Mouse (Mus musculus) megakaryocyte, embryonic 14.5 days (primary cell): ENCODE data around the gene Stra6. TPM values are rescaled to one million over a fixed set of nuclear protein-coding genes. Genes with fewer than 3 reads are reported as not detected.

Source experiments
- H3K27me3 ChIP-seq: replicated peaks from 2 replicates; pipeline ENCODE3; 2012; ENCODE audit warnings: inconsistent platforms
- H3K36me3 ChIP-seq: replicated peaks from 2 replicates; pipeline ENCODE3; 2012; ENCODE audit warnings: low read length, inconsistent platforms, mixed read lengths
- H3K4me1 ChIP-seq: 2 replicates; pipeline ENCODE4 v1.6.1; 2012; ENCODE audit warnings: inconsistent platforms
- H3K4me3 ChIP-seq: replicated peaks from 2 replicates; pipeline ENCODE3; 2012; ENCODE audit warnings: moderate library complexity, mild to moderate bottlenecking, inconsistent platforms
- H3K9me3 ChIP-seq: 2 replicates; pipeline ENCODE4 v1.6.1; 2012; ENCODE audit warnings: inconsistent platforms
- FLI1 ChIP-seq: IDR thresholded peaks from 2 replicates; pipeline ENCODE4 v1.6.1; 2012; ENCODE audit warnings: low read length, inconsistent platforms, mixed read lengths
- GATA1 ChIP-seq: IDR thresholded peaks from 3 replicates; pipeline ENCODE4 v1.6.1; 2012; ENCODE audit warnings: mixed read lengths, low read length, inconsistent platforms, borderline replicate concordance
- polyA plus RNA-seq: library from polyadenylated mRNA; stranded (reverse); fragments of >175 nt; gene quantifications from 2 replicates; pipeline ENCODE4 v1.2.3, GENCODE M21; 2012; ENCODE audit warnings: low replicate concordance; ENCODE audit not compliant: insufficient read depth

Stra6 gene
- polyA plus RNA-seq, 1 experiment, result not detected

GRCm38 (mm10) chr9:58125085-58125484, 61.5 kb downstream of the Stra6 start:
- Histone ChIP-seq H3K9me3 (no peaks in the 10 kb centered on the region), H3K36me3 (no peaks in the 10 kb centered on the region), H3K4me1 (peaks cover 6% of the 10 kb centered on the region), H3K4me3 (no peak overlapping the region), H3K27me3 (peaks cover 83% of the 10 kb centered on the region)
- TF ChIP-seq FLI1, result no peak
- TF ChIP-seq GATA1, result no peak

- no peak overlapping the region for H3K4me3 ChIP-seq
- no peaks in the 10 kb centered on the region for H3K9me3 ChIP-seq
- no peak for TF ChIP-seq GATA1
- TF ChIP-seq FLI1, result no peak
- no peaks in the 10 kb centered on the region for H3K36me3 ChIP-seq
- H3K4me1 ChIP-seq, result no peaks in the 10 kb centered on the region; the same call in 1 of the 2 replicates
- peaks cover 84% of the 10 kb centered on the region for H3K27me3 ChIP-seq
Observed at GRCm38 (mm10) chr9:58125811-58126210, 62.2 kb downstream of the Stra6 start.

GRCm38 (mm10) chr9:58128926-58129413, 65.4 kb downstream of the Stra6 start:
- no peaks in the 10 kb centered on the region for H3K9me3 ChIP-seq
- no peaks in the 10 kb centered on the region for H3K4me1 ChIP-seq
- peaks cover 90% of the 10 kb centered on the region for H3K27me3 ChIP-seq
- H3K36me3 ChIP-seq, result no peaks in the 10 kb centered on the region
- TF ChIP-seq GATA1 (no peak), FLI1 (no peak)
- no peak overlapping the region for H3K4me3 ChIP-seq

GRCm38 (mm10) chr9:58129508-58129907, 65.9 kb downstream of the Stra6 start:
- no peaks in the 10 kb centered on the region for H3K36me3 ChIP-seq
- no peak overlapping the region for H3K4me3 ChIP-seq
- TF ChIP-seq FLI1, result no peak
- no peak for TF ChIP-seq GATA1
- H3K4me1 ChIP-seq, result no peaks in the 10 kb centered on the region
- no peaks in the 10 kb centered on the region for H3K9me3 ChIP-seq
- peaks cover 90% of the 10 kb centered on the region for H3K27me3 ChIP-seq

GRCm38 (mm10) chr9:58130909-58131308, 67.3 kb downstream of the Stra6 start:
- H3K27me3 ChIP-seq, result peaks cover 93% of the 10 kb centered on the region
- TF ChIP-seq GATA1, result no peak
- no peak for TF ChIP-seq FLI1

GRCm38 (mm10) chr9:58131735-58132134, 68.1 kb downstream of the Stra6 start:
- no peaks in the 10 kb centered on the region for H3K9me3 ChIP-seq
- TF ChIP-seq GATA1 (no peak), FLI1 (no peak)
- H3K27me3 ChIP-seq, result peaks cover 94% of the 10 kb centered on the region
- H3K4me1 ChIP-seq, result no peaks in the 10 kb centered on the region
- H3K4me3 ChIP-seq, result no peak overlapping the region
- no peaks in the 10 kb centered on the region for H3K36me3 ChIP-seq

More at GRCm38 (mm10) chr9:58130909-58131308, 67.3 kb downstream of the Stra6 start:
- H3K36me3 ChIP-seq, result no peaks in the 10 kb centered on the region
- no peak overlapping the region for H3K4me3 ChIP-seq
- H3K4me1 ChIP-seq, result no peaks in the 10 kb centered on the region
- no peaks in the 10 kb centered on the region for H3K9me3 ChIP-seq

- H3K36me3 ChIP-seq, result no peaks in the 10 kb centered on the region
- peaks cover 100% of the 10 kb centered on the region for H3K27me3 ChIP-seq
Observed at GRCm38 (mm10) chr9:58133893-58134884, 70.6 kb downstream of the Stra6 start.

GRCm38 (mm10) chr9:58134906-58135305, 71.3 kb downstream of the Stra6 start:
- TF ChIP-seq FLI1 (no peak), GATA1 (no peak)
- no peak overlapping the region for H3K4me3 ChIP-seq
- no peaks in the 10 kb centered on the region for H3K9me3 ChIP-seq
- no peaks in the 10 kb centered on the region for H3K36me3 ChIP-seq
- H3K27me3 ChIP-seq, result peaks cover 100% of the 10 kb centered on the region
- H3K4me1 ChIP-seq, result peaks cover 2% of the 10 kb centered on the region

More at GRCm38 (mm10) chr9:58133893-58134884, 70.6 kb downstream of the Stra6 start:
- Histone ChIP-seq H3K9me3 (no peaks in the 10 kb centered on the region), H3K4me1 (no peaks in the 10 kb centered on the region), H3K4me3 (no peak overlapping the region)
- TF ChIP-seq GATA1, result no peak

GRCm38 (mm10) chr9:58135921-58136321, 72.3 kb downstream of the Stra6 start:
- no peak overlapping the region for H3K4me3 ChIP-seq
- peaks cover 100% of the 10 kb centered on the region for H3K27me3 ChIP-seq
- no peaks in the 10 kb centered on the region for H3K9me3 ChIP-seq
- no peaks in the 10 kb centered on the region for H3K36me3 ChIP-seq
- TF ChIP-seq GATA1, result no peak
- no peak for TF ChIP-seq FLI1
- peaks cover 6% of the 10 kb centered on the region for H3K4me1 ChIP-seq

GRCm38 (mm10) chr9:58139947-58140346, 76.4 kb downstream of the Stra6 start:
- Histone ChIP-seq H3K27me3 (peaks cover 88% of the 10 kb centered on the region), H3K4me3 (no peak overlapping the region), H3K9me3 (no peaks in the 10 kb centered on the region)

More at GRCm38 (mm10) chr9:58139947-58140346, 76.4 kb downstream of the Stra6 start:
- Histone ChIP-seq H3K4me1 (peaks cover 6% of the 10 kb centered on the region), H3K36me3 (no peaks in the 10 kb centered on the region)
- TF ChIP-seq GATA1, result no peak
- no peak for TF ChIP-seq FLI1
